12 mouse cellular contexts compared by ENCODE assay signal in genomic region chr5:92861416-92862112, GRCm38 (mm10).
DNase-seq lines count a peak whose midpoint lies in the region; ATAC-seq and TF ChIP-seq lines count a peak whose summit lies in the region.
"Had no signal": no experiment of that assay in that cellular context is flagged by ENCODE, and none has a peak within 500 bp of the region (broad histone marks: within the 10 kb centered on the region; RNA-seq: fewer than 3 reads in every experiment).

No protein-coding gene starts in this region.

- no peak overlapping the region for H3K4me2 ChIP-seq in intestine, embryonic 14.5 days (ENCODE audit: low read length)
- H3K4me2 ChIP-seq in intestine, postnatal 0 days (replicated peaks; ENCODE audit: low read depth): no peak overlapping the region
- no peak overlapping the region for H3K4me2 ChIP-seq in forebrain, postnatal 0 days (ENCODE audit: low read depth)
- H3K4me2 ChIP-seq in midbrain, embryonic 11.5 days: no peak overlapping the region
- H3K4me2 ChIP-seq: heart, embryonic 13.5 days; liver, embryonic 15.5 days had no signal

- H3K27me3 ChIP-seq in intestine, embryonic 14.5 days (replicated peaks; ENCODE audit: control insufficient read depth, insufficient read depth, low read length): no peaks in the 10 kb centered on the region
- H3K27me3 ChIP-seq in intestine, postnatal 0 days (replicated peaks; ENCODE audit: control insufficient read depth, insufficient read depth, low read length): no peaks in the 10 kb centered on the region
- H3K27me3 ChIP-seq in forebrain, postnatal 0 days (ENCODE audit: insufficient read depth, low read length): no peaks in the 10 kb centered on the region
- no peaks in the 10 kb centered on the region for H3K27me3 ChIP-seq in midbrain, embryonic 11.5 days (ENCODE audit: control insufficient read depth, insufficient read depth, low read length)
- H3K27me3 ChIP-seq in cerebellum, adult 2 months (ENCODE audit: control insufficient read depth, insufficient read depth, low read length): no peaks in the 10 kb centered on the region
- H3K27me3 ChIP-seq: heart, embryonic 13.5 days; liver, embryonic 15.5 days had no signal

- no peak overlapping the region for H3K9ac ChIP-seq in intestine, embryonic 14.5 days (ENCODE audit: low read length)
- H3K9ac ChIP-seq in intestine, postnatal 0 days (ENCODE audit: low read depth, low read length): no peak overlapping the region
- no peak overlapping the region for H3K9ac ChIP-seq in forebrain, postnatal 0 days
- 0 out of 2 replicates have a peak overlapping the region, but pooled peaks have one; percentile 9 for H3K9ac ChIP-seq in midbrain, embryonic 11.5 days (ENCODE audit: low read length)
- H3K9ac ChIP-seq: heart, embryonic 13.5 days; liver, embryonic 15.5 days had no signal

- peak; percentile 49; the same call in 1 of the 2 replicates for ATAC-seq in intestine, embryonic 14.5 days (replicated peaks; ENCODE audit: low FRiP score, low TSS enrichment, low read depth)
- no peak for ATAC-seq in intestine, postnatal 0 days
- peak; percentile 91 for ATAC-seq in forebrain, postnatal 0 days
- ATAC-seq in midbrain, embryonic 11.5 days (ENCODE audit: low FRiP score): peak; percentile 90

- TF ChIP-seq CTCF in intestine, postnatal 0 days (IDR thresholded peaks at IDR 0.05; ENCODE audit: low read depth): no peak
- TF ChIP-seq CTCF in forebrain, postnatal 0 days (IDR thresholded peaks at IDR 0.05; ENCODE audit: low read depth): no peak
- no peak for TF ChIP-seq CTCF in cerebellum, adult 2 months (IDR thresholded peaks at IDR 0.05; ENCODE audit: borderline replicate concordance, insufficient read depth, low read depth, low read length)

- no peak for DNase-seq in intestine, embryonic 14.5 days (ENCODE audit: low spot score)
- peak; percentile 66 for DNase-seq in forebrain, postnatal 0 days
- DNase-seq in midbrain, embryonic 11.5 days (ENCODE audit: low spot score, missing footprints): peak; percentile 90
- peak; percentile 13 for DNase-seq in retina, postnatal 7 days (ENCODE audit: low read depth, low spot score)
- DNase-seq in left cerebral cortex, postnatal 25 days (ENCODE audit: low spot score in 2 of 2): no peak
- no peak for DNase-seq in testis, postnatal 14 days (ENCODE audit: low spot score)
- no peak for DNase-seq in cerebellum, adult 2 months
- DNase-seq: kidney, adult 8-10 months had no signal

- H3K9me3 ChIP-seq in intestine, embryonic 14.5 days (ENCODE audit: control insufficient read depth, low read length): no peaks in the 10 kb centered on the region
- H3K9me3 ChIP-seq in intestine, postnatal 0 days (ENCODE audit: control insufficient read depth): no peaks in the 10 kb centered on the region
- no peaks in the 10 kb centered on the region for H3K9me3 ChIP-seq in forebrain, postnatal 0 days (ENCODE audit: low read length)
- H3K9me3 ChIP-seq in midbrain, embryonic 11.5 days (ENCODE audit: control insufficient read depth, low read length): no peaks in the 10 kb centered on the region
- H3K9me3 ChIP-seq: heart, embryonic 13.5 days; liver, embryonic 15.5 days had no signal

- H3K27ac ChIP-seq in intestine, embryonic 14.5 days (ENCODE audit: low read depth): no peak overlapping the region
- no peak overlapping the region for H3K27ac ChIP-seq in intestine, postnatal 0 days (ENCODE audit: low read depth, low read length)
- H3K27ac ChIP-seq in forebrain, postnatal 0 days (ENCODE audit: low read depth, low read length): peak overlapping the region; percentile 62
- H3K27ac ChIP-seq in midbrain, embryonic 11.5 days (ENCODE audit: low read depth, low read length): 0 out of 2 replicates have a peak overlapping the region, but pooled peaks have one; percentile 25
- H3K27ac ChIP-seq in cerebellum, adult 2 months (ENCODE audit: insufficient read depth, low read length): no peak overlapping the region
- H3K27ac ChIP-seq: heart, embryonic 13.5 days; layer of hippocampus, adult 2 months; liver, embryonic 15.5 days had no signal

- H3K4me3 ChIP-seq in intestine, embryonic 14.5 days (ENCODE audit: low read depth, low read length): no peak overlapping the region
- no peak overlapping the region for H3K4me3 ChIP-seq in intestine, postnatal 0 days (ENCODE audit: low read depth, low read length)
- H3K4me3 ChIP-seq in forebrain, postnatal 0 days (ENCODE audit: low read depth, low read length): no peak overlapping the region
- H3K4me3 ChIP-seq in midbrain, embryonic 11.5 days (ENCODE audit: low read depth, low read length): no peak overlapping the region
- no peak overlapping the region for H3K4me3 ChIP-seq in cerebellum, adult 2 months (replicated peaks; ENCODE audit: insufficient read depth, low read depth, low read length)
- H3K4me3 ChIP-seq: heart, embryonic 13.5 days; layer of hippocampus, adult 2 months; liver, embryonic 15.5 days had no signal

- 59% methylated on average over 10 of the region's 10 CpGs for WGBS in intestine, embryonic 14.5 days
- WGBS in intestine, postnatal 0 days: 42% methylated on average over 10 of the region's 10 CpGs
- WGBS in forebrain, postnatal 0 days: 43% methylated on average over 10 of the region's 10 CpGs
- WGBS in midbrain, embryonic 11.5 days: 37% methylated on average over 10 of the region's 10 CpGs
- WGBS in cerebellum, adult 2 months: 79% methylated on average over 10 of the region's 10 CpGs

- no peaks in the 10 kb centered on the region for H3K36me3 ChIP-seq in intestine, embryonic 14.5 days (ENCODE audit: control insufficient read depth, insufficient read depth, low read length)
- H3K36me3 ChIP-seq in intestine, postnatal 0 days (ENCODE audit: control insufficient read depth, insufficient read depth): no peaks in the 10 kb centered on the region
- H3K36me3 ChIP-seq in forebrain, postnatal 0 days (ENCODE audit: insufficient read depth): no peaks in the 10 kb centered on the region
- H3K36me3 ChIP-seq in midbrain, embryonic 11.5 days (ENCODE audit: control insufficient read depth, insufficient read depth, low read length): no peaks in the 10 kb centered on the region
- H3K36me3 ChIP-seq: heart, embryonic 13.5 days; liver, embryonic 15.5 days had no signal

- H3K4me1 ChIP-seq in intestine, embryonic 14.5 days (replicated peaks; ENCODE audit: control insufficient read depth, insufficient read depth, low read length): 0 out of 2 replicates have a peak, but pooled peaks cover 5% of the 10 kb centered on the region
- H3K4me1 ChIP-seq in intestine, postnatal 0 days (replicated peaks; ENCODE audit: control insufficient read depth, insufficient read depth, low read length): no peaks in the 10 kb centered on the region
- H3K4me1 ChIP-seq in forebrain, postnatal 0 days (ENCODE audit: insufficient read depth): peaks cover 16% of the 10 kb centered on the region
- peaks cover 14% of the 10 kb centered on the region for H3K4me1 ChIP-seq in midbrain, embryonic 11.5 days (ENCODE audit: control insufficient read depth, insufficient read depth, low read length)
- H3K4me1 ChIP-seq in cerebellum, adult 2 months (ENCODE audit: control insufficient read depth, insufficient read depth, low read length): peaks cover 6% of the 10 kb centered on the region
- H3K4me1 ChIP-seq: liver, embryonic 15.5 days had no signal

- no peak for TF ChIP-seq POLR2A in cerebellum, adult 2 months (IDR thresholded peaks at IDR 0.05; ENCODE audit: borderline replicate concordance, insufficient read depth, low read length)

- intact Hi-C loops in left cerebral cortex, postnatal 25 days (cut with DNase I): no loop called here

Comparison
In these comparisons a context has a peak if more than half of its experiments do, and no peak if none do; other contexts are left out.
1. DNase-seq: peak in forebrain, postnatal 0 days (single experiment), midbrain, embryonic 11.5 days (single experiment) and retina, postnatal 7 days (single experiment); none in intestine, embryonic 14.5 days (single experiment), left cerebral cortex, postnatal 25 days (0 of 2), testis, postnatal 14 days (single experiment) and cerebellum, adult 2 months (0 of 2).
2. H3K27ac ChIP-seq: peak in forebrain, postnatal 0 days (single experiment) and midbrain, embryonic 11.5 days (single experiment); none in intestine, embryonic 14.5 days (single experiment), intestine, postnatal 0 days (single experiment) and cerebellum, adult 2 months (single experiment).